Mouse (Mus musculus) left cerebral cortex, postnatal 36 days (tissue): ENCODE results near the gene Arid3a. TPM values are rescaled to one million over a fixed set of nuclear protein-coding genes. Genes with fewer than 3 reads are reported as not detected.
"Not testable (repeated sequence)": the region's sequence is repeated elsewhere in the genome, so short reads cannot be mapped to it uniquely, and the experiment has no call there.

ENCODE experiments used
- DNase-seq, 2 experiments: peaks; one replicate each; pipeline ENCODE4 v3.0.0; 2021 to 2022; ENCODE audit warnings: low spot score in 2 of 2, mixed read lengths in 1 of 2
- intact Hi-C: fragments of 180-260 bp; cut with DNase I; formaldehyde crosslinking; loops from one replicate; pipeline ENCODE4 v1.15.1; 2025
- total RNA-seq, 2 experiments: library from RNA; stranded (reverse); gene quantifications; 2 replicates each; pipeline ENCODE4 v1.2.3; 2021

The Arid3a gene
- total RNA-seq = 1 to 10 TPM; 6.3 to 6.5 TPM

- intact Hi-C loops = no loop called here
- DNase-seq = peak; percentile 87 to 90
These were observed at the start of gene Arid3a for GRCm38 (mm10) chr10:79926491-79927323. TSS of gene Arid3a (plus strand) at chr10:79927043.

GRCm38 (mm10) chr10:79877174-79877573 is 49.7 kb upstream of the Arid3a start:
- intact Hi-C loops = no loop called here
- DNase-seq = no peak

GRCm38 (mm10) chr10:79877757-79878156 is 49.1 kb upstream of the Arid3a start:
- intact Hi-C loops = no loop called here
- DNase-seq = no peak

- DNase-seq = no peak
- intact Hi-C loops = no loop called here
These were observed 47.3 kb upstream of the Arid3a start for GRCm38 (mm10) chr10:79879527-79879926.

- no peak for DNase-seq
- intact Hi-C loops = loop anchor here (5.0 kb wide), 2 partner anchors 42 to 48 kb away; partner anchors contain the start of gene R3hdm4
These were observed 46.1 kb upstream of the Arid3a start for GRCm38 (mm10) chr10:79880721-79881120.

- no peak for DNase-seq
- intact Hi-C loops = loop anchor here (5.0 kb wide), 2 partner anchors 40 to 50 kb away; partner anchors contain the start of gene R3hdm4
These were observed 44.9 kb upstream of the Arid3a start for GRCm38 (mm10) chr10:79881981-79882380.

GRCm38 (mm10) chr10:79883297-79884084 is 43.4 kb upstream of the Arid3a start:
- intact Hi-C loops = loop anchor here (5.0 kb wide), 2 partner anchors 39 to 51 kb away; partner anchors contain the start of gene R3hdm4
- DNase-seq = peak; percentile 68 to 76

- no peak for DNase-seq
- intact Hi-C loops = loop anchor here (5.0 kb wide), 2 partner anchors 38 to 52 kb away; partner anchors contain the start of gene R3hdm4
These were observed 42.4 kb upstream of the Arid3a start for GRCm38 (mm10) chr10:79884446-79884845.

GRCm38 (mm10) chr10:79884938-79885337 is 41.9 kb upstream of the Arid3a start:
- intact Hi-C loops = loop anchor here (5.0 kb wide), 2 partner anchors 37 to 53 kb away; partner anchors contain the start of gene R3hdm4
- not testable (repeated sequence) for DNase-seq

- intact Hi-C loops = no loop called here
- DNase-seq = no peak
These were observed 40.8 kb upstream of the Arid3a start, which contains the start of gene Elane for GRCm38 (mm10) chr10:79886054-79886453. TSS of gene Elane (plus strand) at chr10:79886247.

GRCm38 (mm10) chr10:79886611-79887010 is 40.2 kb upstream of the Arid3a start:
- DNase-seq = no peak
- intact Hi-C loops = no loop called here

- DNase-seq = no peak
- intact Hi-C loops = no loop called here
These were observed 37.5 kb upstream of the Arid3a start for GRCm38 (mm10) chr10:79889386-79889785.

GRCm38 (mm10) chr10:79890670-79891069 is 36.2 kb upstream of the Arid3a start, which contains the start of gene Cfd:
TSS of gene Cfd (plus strand) at chr10:79890853.
- no peak for DNase-seq
- intact Hi-C loops = loop anchor here (2.0 kb wide), 1 partner anchor 62 kb away; no protein-coding TSS in a partner anchor

- intact Hi-C loops = loop anchor here (2.0 kb wide), 1 partner anchor 32 kb away; no protein-coding TSS in a partner anchor
- DNase-seq = peak; percentile 64 to 73
These were observed 34.3 kb upstream of the Arid3a start for GRCm38 (mm10) chr10:79892451-79893118.

GRCm38 (mm10) chr10:79896306-79896705 is 30.5 kb upstream of the Arid3a start:
- intact Hi-C loops = no loop called here
- no peak for DNase-seq

GRCm38 (mm10) chr10:79896814-79897213 is 30.0 kb upstream of the Arid3a start:
- intact Hi-C loops = no loop called here
- no peak for DNase-seq

GRCm38 (mm10) chr10:79897316-79898245 is 29.3 kb upstream of the Arid3a start:
- intact Hi-C loops = no loop called here
- no peak for DNase-seq

- peak; percentile 83 to 86 for DNase-seq
- intact Hi-C loops = no loop called here
These were observed 25.9 kb upstream of the Arid3a start for GRCm38 (mm10) chr10:79900951-79901410.
